Mouse (Mus musculus): ENCODE measurements at regions not wholly inside any gene's neighbourhood (a gene's known extent, or its start where the extent isn't known, plus 50 kb on each side); places are given as distances from the start of the nearest gene placed in this dataset.

DNA sequence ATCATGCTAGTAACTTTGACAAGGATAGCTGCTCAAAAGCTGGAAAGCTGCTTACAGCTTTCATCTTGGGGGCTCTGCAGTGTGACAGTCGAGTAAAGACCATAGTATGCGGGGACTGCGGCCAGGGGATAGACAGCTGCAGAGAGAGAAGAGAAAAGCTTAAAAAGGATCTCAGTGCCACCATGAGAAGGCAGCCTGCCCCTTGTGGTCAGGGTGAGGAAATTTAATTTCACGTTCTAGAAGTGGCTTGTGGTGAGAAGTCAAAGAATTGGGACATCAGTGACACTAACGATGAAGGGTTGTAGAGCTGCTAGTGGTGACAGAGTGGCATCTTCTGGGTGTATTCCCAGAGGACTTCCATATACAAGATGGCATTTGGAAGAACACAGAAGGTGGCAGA is 116.7 kb upstream of the Ttc29 start:
- H3K27ac ChIP-seq (replicated peaks) = no peak overlapping the region
- H3K4me1 ChIP-seq (replicated peaks) = 0 out of 2 replicates have a peak, but pooled peaks cover 8% of the 10 kb centered on the region
- no peak overlapping the region for H3K4me2 ChIP-seq
- no peaks in the 10 kb centered on the region for H3K27me3 ChIP-seq
- 73% methylated on average over 5 of the region's 5 CpGs for WGBS
- no peak for ATAC-seq (ENCODE audit: low read depth)
- no peak overlapping the region for H3K4me3 ChIP-seq
- H3K36me3 ChIP-seq = no peaks in the 10 kb centered on the region
- no peaks in the 10 kb centered on the region for H3K9me3 ChIP-seq
- no peak overlapping the region for H3K9ac ChIP-seq

DNA sequence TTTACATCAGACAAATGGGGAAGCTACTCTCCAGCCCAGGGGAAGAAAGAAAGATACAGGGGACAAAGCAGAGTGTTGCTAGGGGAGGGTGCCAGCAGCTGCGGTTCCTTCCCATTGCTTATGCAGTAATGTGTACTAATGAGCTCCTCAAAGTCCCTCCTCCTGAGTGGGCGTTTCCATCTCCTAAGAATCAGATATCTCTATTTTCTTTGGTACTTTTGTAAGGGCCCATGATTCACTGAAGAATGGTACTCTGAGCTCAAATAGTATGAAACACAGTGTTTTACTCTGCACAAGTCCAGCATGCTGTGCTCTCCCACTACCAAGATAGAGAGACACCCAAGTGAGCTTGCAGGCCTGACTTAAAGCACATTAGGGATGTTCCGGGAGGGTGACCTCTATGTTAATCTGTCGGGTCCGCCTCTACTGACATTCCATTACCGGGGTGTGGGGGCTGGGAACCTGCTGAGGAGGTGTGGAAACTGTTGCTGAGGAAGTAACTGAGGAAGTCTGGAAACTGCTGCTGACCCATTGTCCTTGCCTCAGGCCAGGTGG is 114.8 kb upstream of the Ttc29 start:
- peak overlapping the region; percentile 39 for H3K27ac ChIP-seq (replicated peaks)
- H3K9me3 ChIP-seq = no peaks in the 10 kb centered on the region
- no peak overlapping the region for H3K4me3 ChIP-seq
- H3K9ac ChIP-seq = no peak overlapping the region
- no peaks in the 10 kb centered on the region for H3K27me3 ChIP-seq
- no peaks in the 10 kb centered on the region for H3K36me3 ChIP-seq
- H3K4me1 ChIP-seq (replicated peaks) = 0 out of 2 replicates have a peak, but pooled peaks cover 8% of the 10 kb centered on the region
- WGBS = 19% methylated on average over 6 of the region's 6 CpGs
- peak; percentile 84 for ATAC-seq (ENCODE audit: low read depth)
- H3K4me2 ChIP-seq = no peak overlapping the region

GRCm38 (mm10) chr8:78099091-78099490 is 114.0 kb upstream of the Ttc29 start:
- Histone ChIP-seq H3K36me3 (no peaks in the 10 kb centered on the region), H3K9ac (no peak overlapping the region), H3K9me3 (no peaks in the 10 kb centered on the region), H3K4me3 (no peak overlapping the region), H3K27ac (replicated peaks) (no peak overlapping the region), H3K4me1 (replicated peaks) (0 out of 2 replicates have a peak, but pooled peaks cover 8% of the 10 kb centered on the region), H3K4me2 (no peak overlapping the region), H3K27me3 (no peaks in the 10 kb centered on the region)
- ATAC-seq (ENCODE audit: low read depth) = no peak
- 57% methylated on average over 3 of the region's 3 CpGs for WGBS

DNA sequence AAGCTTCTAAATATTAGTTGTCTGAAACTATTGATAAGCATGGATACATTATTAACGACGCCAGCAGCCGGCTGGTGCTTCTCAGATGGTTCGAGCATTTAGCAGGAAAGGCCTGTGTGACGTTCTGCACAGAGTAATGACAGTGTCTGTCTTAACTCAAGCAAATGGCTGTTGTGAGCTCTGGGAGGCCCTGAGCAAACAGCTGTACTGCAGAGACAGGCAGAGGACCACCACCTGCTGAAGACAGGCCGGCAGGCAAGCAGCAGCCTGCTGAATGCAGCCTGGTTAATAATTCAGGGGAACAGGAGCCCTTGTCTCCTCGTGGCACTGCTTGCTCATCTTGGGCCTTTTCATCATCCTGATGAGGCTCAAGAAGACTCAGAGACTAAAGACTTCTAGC is 105.8 kb upstream of the Ttc29 start:
- H3K9me3 ChIP-seq = no peaks in the 10 kb centered on the region
- no peak overlapping the region for H3K4me2 ChIP-seq
- 44% methylated on average over 7 of the region's 7 CpGs for WGBS
- H3K4me1 ChIP-seq (replicated peaks) = no peaks in the 10 kb centered on the region
- H3K27me3 ChIP-seq = no peaks in the 10 kb centered on the region
- no peak overlapping the region for H3K9ac ChIP-seq
- no peak overlapping the region for H3K4me3 ChIP-seq
- ATAC-seq (ENCODE audit: low read depth) = no peak
- H3K36me3 ChIP-seq = no peaks in the 10 kb centered on the region
- no peak overlapping the region for H3K27ac ChIP-seq (replicated peaks)

GRCm38 (mm10) chr8:78110003-78110649 is 103.0 kb upstream of the Ttc29 start:
- Histone ChIP-seq H3K4me1 (replicated peaks) (0 out of 2 replicates have a peak, but pooled peaks cover 5% of the 10 kb centered on the region), H3K4me2 (no peak overlapping the region), H3K27ac (replicated peaks) (no peak overlapping the region), H3K27me3 (no peaks in the 10 kb centered on the region), H3K9ac (no peak overlapping the region), H3K9me3 (no peaks in the 10 kb centered on the region), H3K36me3 (no peaks in the 10 kb centered on the region), H3K4me3 (no peak overlapping the region)
- no peak for ATAC-seq (ENCODE audit: low read depth)
- 78% methylated on average over 3 of the region's 3 CpGs for WGBS

DNA sequence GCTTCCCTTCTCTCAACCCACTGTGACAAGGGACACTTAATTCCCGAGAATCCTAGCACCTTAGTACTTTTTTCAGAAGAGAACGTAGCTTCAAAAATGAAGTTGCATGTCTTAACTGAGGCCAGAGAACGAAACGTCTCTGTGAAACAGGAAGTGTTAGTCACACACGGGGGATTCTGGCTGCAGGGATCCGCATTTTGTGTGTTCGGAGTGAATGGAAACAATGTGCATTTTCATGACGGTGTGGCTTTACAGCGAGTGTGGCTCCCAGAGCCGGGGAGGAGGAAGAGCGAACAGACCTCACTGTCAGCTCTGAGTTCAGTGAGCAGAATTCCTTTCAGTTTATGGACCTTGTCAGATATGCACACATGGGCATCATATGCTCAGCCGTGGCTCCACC is 100.0 kb upstream of the Ttc29 start:
- Histone ChIP-seq H3K27ac (replicated peaks) (no peak overlapping the region), H3K4me3 (no peak overlapping the region), H3K36me3 (no peaks in the 10 kb centered on the region), H3K27me3 (no peaks in the 10 kb centered on the region), H3K4me2 (no peak overlapping the region), H3K9ac (no peak overlapping the region), H3K9me3 (no peaks in the 10 kb centered on the region), H3K4me1 (replicated peaks) (0 out of 2 replicates have a peak, but pooled peaks cover 5% of the 10 kb centered on the region)
- no peak for ATAC-seq (ENCODE audit: low read depth)
- WGBS = 43% methylated on average over 12 of the region's 12 CpGs

DNA sequence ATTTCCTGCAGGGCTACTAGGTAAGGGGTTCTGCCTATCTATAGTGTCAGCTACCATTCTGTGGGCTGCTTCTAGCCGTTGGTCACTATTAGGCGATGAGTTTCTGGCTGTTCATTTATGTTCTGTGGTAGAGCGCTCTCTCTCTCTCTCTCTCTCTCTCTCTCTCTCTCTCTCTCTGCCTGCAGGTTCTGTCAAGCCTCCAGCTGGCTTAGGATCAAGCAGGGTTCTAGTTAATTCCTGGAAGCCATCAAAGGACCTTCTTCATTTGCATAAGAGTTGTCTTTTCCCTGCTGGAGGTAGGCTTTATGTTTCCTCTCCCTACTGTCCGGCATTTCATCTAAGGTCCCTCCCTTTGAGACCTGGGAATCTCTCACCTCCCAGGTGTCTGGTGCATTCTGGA is 98.6 kb upstream of the Ttc29 start:
- Histone ChIP-seq H3K4me1 (replicated peaks) (0 out of 2 replicates have a peak, but pooled peaks cover 12% of the 10 kb centered on the region), H3K9ac (no peak overlapping the region), H3K36me3 (no peaks in the 10 kb centered on the region), H3K9me3 (no peaks in the 10 kb centered on the region), H3K27ac (replicated peaks) (no peak overlapping the region), H3K4me2 (no peak overlapping the region), H3K27me3 (no peaks in the 10 kb centered on the region), H3K4me3 (no peak overlapping the region)
- no peak for ATAC-seq (ENCODE audit: low read depth)
- WGBS = 27% methylated on average over 4 of the region's 4 CpGs

GRCm38 (mm10) chr8:78117191-78117590 is 95.9 kb upstream of the Ttc29 start:
- H3K27me3 ChIP-seq = no peaks in the 10 kb centered on the region
- H3K4me3 ChIP-seq = no peak overlapping the region
- H3K27ac ChIP-seq (replicated peaks) = no peak overlapping the region
- H3K4me2 ChIP-seq = no peak overlapping the region
- H3K4me1 ChIP-seq (replicated peaks) = 0 out of 2 replicates have a peak, but pooled peaks cover 12% of the 10 kb centered on the region
- H3K36me3 ChIP-seq = no peaks in the 10 kb centered on the region
- no peak overlapping the region for H3K9ac ChIP-seq
- no peak for ATAC-seq (ENCODE audit: low read depth)
- H3K9me3 ChIP-seq = no peaks in the 10 kb centered on the region

GRCm38 (mm10) chr8:78118493-78118892 is 94.6 kb upstream of the Ttc29 start:
- no peak overlapping the region for H3K4me3 ChIP-seq
- ATAC-seq (ENCODE audit: low read depth) = no peak
- WGBS = 94% methylated on average over 9 of the region's 9 CpGs
- no peaks in the 10 kb centered on the region for H3K9me3 ChIP-seq
- no peak overlapping the region for H3K4me2 ChIP-seq
- no peaks in the 10 kb centered on the region for H3K36me3 ChIP-seq
- H3K27ac ChIP-seq (replicated peaks) = no peak overlapping the region
- 0 out of 2 replicates have a peak, but pooled peaks cover 8% of the 10 kb centered on the region for H3K4me1 ChIP-seq (replicated peaks)
- no peak overlapping the region for H3K9ac ChIP-seq
- H3K27me3 ChIP-seq = no peaks in the 10 kb centered on the region

DNA sequence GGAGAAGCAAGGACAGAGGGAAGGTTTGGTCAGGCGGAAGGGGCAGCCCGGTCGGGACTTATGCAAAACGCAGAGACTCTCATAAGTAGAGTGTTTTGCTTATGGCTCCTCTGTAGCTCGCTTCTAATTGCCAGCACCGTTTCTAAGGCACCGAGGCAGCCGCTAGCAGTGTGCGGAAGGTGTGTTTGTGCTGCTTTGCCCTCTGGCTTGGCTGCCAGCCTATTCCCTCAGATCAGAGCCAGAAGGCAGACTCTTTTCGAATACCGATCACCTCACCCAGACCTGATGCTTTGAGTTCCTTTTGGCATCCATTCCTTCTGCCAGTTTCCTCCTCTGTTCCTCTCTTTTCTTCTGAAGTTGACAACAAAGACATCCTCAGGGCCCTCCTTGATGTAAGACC is 93.4 kb upstream of the Ttc29 start:
- peak; percentile 59; the same call in 1 of the 2 replicates for ATAC-seq (ENCODE audit: low read depth)
- Histone ChIP-seq H3K9ac (no peak overlapping the region), H3K27me3 (no peaks in the 10 kb centered on the region), H3K36me3 (no peaks in the 10 kb centered on the region), H3K4me3 (no peak overlapping the region), H3K9me3 (no peaks in the 10 kb centered on the region), H3K4me2 (no peak overlapping the region), H3K27ac (replicated peaks) (no peak overlapping the region), H3K4me1 (replicated peaks) (0 out of 2 replicates have a peak, but pooled peaks cover 7% of the 10 kb centered on the region)
- WGBS = 61% methylated on average over 11 of the region's 11 CpGs

DNA sequence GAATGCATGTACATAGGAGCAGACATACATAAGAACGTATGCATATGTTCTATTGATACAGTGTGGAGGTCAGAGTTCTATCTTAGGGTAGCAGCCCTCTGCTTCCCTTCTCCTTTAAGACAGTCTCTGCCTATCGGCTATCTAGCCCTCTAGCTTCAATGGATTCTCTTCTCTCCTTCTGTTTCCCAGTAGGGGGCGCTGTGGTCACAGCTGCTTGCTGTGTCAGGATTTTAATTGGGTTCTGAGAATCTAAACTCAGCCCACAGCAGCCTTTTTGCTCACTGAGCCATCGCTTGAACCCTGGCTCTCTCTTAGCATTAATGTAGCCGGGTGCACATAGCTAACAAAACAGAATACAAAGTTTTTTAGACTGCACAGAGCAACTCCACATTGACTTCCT is 88.8 kb upstream of the Ttc29 start:
- 0 out of 2 replicates have a peak, but pooled peaks cover 3% of the 10 kb centered on the region for H3K4me1 ChIP-seq (replicated peaks)
- H3K9me3 ChIP-seq = no peaks in the 10 kb centered on the region
- no peak overlapping the region for H3K4me3 ChIP-seq
- no peaks in the 10 kb centered on the region for H3K36me3 ChIP-seq
- no peak overlapping the region for H3K4me2 ChIP-seq
- no peak overlapping the region for H3K9ac ChIP-seq
- no peak overlapping the region for H3K27ac ChIP-seq (replicated peaks)
- ATAC-seq (ENCODE audit: low read depth) = no peak
- WGBS = 61% methylated on average over 5 of the region's 5 CpGs
- H3K27me3 ChIP-seq = no peaks in the 10 kb centered on the region

DNA sequence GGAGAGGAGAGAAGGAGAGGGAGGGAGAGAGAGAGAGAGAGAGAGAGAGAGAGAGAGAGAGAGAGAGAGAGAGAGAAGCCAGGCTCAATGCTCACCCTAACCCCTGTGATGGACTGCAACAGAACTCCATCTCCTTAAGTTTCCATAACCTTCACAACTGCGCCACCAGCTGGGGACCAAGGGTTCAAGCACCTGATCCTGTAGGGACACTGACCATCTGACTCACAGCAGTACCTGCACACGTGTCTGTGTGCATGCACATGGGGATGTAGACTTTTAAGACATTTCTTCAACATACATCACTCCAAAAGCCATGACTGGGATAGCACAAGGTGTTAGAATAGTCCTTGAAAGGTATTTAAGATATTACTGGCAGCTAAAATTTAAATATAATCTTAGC is 85.2 kb upstream of the Ttc29 start:
- Histone ChIP-seq H3K27me3 (no peaks in the 10 kb centered on the region), H3K4me3 (no peak overlapping the region), H3K9me3 (no peaks in the 10 kb centered on the region), H3K4me1 (replicated peaks) (no peaks in the 10 kb centered on the region), H3K36me3 (no peaks in the 10 kb centered on the region), H3K4me2 (no peak overlapping the region), H3K27ac (replicated peaks) (no peak overlapping the region), H3K9ac (no peak overlapping the region)
- WGBS = 17% methylated on average over 2 of the region's 2 CpGs
- no peak for ATAC-seq (ENCODE audit: low read depth)

- Histone ChIP-seq H3K4me2 (no peak overlapping the region), H3K9ac (no peak overlapping the region), H3K9me3 (no peaks in the 10 kb centered on the region), H3K27me3 (no peaks in the 10 kb centered on the region), H3K4me1 (replicated peaks) (no peaks in the 10 kb centered on the region), H3K27ac (replicated peaks) (no peak overlapping the region), H3K36me3 (no peaks in the 10 kb centered on the region), H3K4me3 (no peak overlapping the region)
- WGBS = 30% methylated on average over 5 of the region's 5 CpGs
- peak; percentile 56 for ATAC-seq (ENCODE audit: low read depth)
Observed at GRCm38 (mm10) chr8:78129061-78129460, 84.0 kb upstream of the Ttc29 start.

All from neural tube, embryonic 13.5 days (tissue).